Mouse (Mus musculus) c-Kit-positive CD71-positive TER-119-positive erythroid progenitor cells, embryonic 14.5 days (primary cell): ENCODE measurements around the gene Fndc1.

Source experiments
- DNase-seq: peaks from one replicate; pipeline ENCODE4 v3.0.0-alpha.2; 2013; ENCODE audit warnings: low spot score

Fndc1 gene

DNA sequence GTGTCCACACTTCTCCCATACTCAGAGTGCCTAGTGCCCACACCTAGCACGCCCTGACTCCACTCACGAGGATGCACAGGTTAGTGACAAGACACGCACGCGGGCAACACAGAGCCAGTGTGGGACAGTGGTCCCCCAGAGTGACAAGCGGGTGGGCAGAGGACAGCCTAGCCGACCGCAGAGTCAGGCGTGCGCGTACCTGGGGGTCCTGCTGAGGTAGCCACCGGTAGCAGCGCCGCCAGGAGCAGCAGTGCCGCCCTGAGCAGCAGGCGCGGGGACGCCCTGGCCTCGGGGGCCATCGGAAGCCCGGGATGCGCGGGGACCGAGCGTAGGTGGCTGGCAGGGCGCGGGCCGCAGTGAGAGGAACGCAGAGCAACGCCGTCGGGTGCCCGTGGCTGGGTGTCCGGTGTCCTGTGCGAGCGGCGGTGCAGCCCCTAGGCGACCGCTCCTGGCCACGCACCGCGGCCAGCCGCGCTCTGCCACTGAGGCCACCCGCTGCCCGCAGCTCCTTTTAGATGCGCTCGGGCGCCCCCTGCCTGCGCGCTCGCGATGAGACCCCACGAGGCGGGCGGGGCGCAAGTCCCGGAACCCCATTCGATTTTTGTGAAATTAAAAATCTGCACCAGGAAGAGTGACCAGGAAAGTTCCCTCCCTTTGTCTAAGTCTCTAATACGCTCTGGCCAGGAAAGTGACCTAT, at the start of gene Fndc1:
TSS of gene Fndc1 (minus strand) at position 484 of the 697 bp plus-strand sequence.
- DNase-seq: no peak

DNA sequence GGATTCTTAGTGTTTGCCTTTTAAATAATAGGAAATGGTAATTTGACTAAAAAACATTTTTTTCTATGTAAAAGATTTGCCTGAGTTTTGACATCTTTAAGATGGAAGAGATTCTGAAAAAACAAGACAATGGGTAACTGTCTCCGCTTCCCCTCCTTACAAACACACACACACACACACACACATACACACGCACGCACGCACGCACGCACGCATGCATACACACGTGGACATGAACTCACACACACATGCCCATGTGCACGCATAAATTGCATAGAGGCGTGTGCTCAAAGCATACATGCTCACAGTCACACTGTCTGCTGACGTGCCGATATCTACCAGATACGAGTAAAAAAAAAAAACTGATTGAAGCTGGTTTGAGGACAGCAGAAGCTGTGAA, 49.4 kb upstream of the Fndc1 start:
- no peak for DNase-seq

DNA sequence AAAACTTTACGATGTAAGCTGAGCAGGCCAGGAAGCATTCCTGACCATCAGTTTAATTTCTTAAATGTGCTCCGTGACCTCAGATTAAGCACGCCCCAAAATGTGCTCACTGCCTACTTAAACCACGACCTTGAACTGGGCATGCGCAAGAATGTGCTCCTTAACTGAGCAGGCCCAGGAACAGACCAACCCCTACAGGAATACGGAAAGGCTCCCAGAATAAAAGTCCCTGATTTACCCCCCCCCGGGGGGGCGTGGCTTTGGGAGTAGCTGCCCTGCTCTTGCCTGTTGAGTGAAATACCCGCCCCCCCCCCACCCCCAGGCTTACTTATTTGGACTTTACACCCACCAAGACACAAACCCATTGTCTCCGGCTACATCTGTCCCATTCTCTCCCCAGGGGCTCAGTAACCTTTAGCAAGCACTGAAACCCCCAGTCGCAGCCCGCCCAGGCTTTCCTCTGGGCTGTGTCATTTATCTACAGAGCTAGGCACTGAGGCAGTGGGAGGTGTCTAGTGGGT, 48.9 kb upstream of the Fndc1 start:
- no peak for DNase-seq

DNA sequence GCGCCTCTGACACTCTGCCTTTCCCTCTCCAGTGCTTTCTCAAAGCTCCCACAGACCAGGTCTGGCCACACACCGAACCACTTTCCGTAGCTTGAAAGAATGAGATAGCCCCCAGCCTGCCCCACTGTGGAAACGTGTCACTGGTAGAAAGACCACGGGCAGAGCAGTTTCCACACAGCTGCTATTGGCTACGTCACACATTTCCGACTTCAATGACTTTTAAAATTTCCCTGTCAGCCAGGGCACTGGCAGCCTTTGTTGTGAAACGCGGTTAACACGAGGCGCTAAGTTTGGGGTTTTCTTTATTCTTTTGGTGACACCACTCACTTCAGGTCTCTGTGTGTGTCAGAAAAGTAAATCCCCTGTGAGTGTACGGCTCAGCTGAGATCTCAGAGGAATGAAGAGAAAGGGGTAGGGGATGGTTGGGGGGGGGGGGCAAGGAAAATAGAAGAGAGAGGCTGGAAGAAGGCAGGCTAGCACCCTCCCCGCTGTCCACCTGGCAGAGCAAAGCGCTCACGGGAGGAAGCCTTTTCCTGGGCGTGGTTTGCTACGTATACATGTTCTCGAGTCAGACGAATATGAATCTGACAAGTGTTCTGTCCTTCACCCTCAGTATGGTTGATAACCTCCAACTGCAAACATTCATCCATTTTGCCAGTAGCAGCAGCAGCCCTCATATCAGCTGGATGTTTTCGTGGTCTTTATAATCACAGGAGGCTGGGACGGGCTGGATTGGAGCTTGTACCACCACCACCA, 47.9 kb upstream of the Fndc1 start:
- no peak for DNase-seq

DNA sequence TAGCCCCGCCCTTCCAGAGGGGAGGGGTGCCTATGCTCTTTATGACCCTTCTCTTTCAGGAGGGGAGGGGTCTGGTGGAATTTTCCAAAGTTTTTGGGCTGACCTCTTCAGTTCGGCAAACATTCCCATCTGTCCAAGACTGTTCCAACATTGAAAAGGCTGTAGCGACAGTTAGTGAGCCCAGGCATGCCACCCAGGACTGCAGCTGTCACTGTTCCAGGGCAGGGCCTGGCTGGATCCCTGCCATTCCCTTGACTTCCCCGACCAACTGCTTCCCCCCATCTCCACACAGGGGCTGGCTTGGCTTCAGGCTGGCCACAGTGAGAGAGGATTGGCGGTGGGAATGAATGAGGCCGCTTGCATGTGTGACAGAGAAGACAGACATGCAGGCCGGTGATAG, 46.3 kb upstream of the Fndc1 start:
- DNase-seq: no peak

DNA sequence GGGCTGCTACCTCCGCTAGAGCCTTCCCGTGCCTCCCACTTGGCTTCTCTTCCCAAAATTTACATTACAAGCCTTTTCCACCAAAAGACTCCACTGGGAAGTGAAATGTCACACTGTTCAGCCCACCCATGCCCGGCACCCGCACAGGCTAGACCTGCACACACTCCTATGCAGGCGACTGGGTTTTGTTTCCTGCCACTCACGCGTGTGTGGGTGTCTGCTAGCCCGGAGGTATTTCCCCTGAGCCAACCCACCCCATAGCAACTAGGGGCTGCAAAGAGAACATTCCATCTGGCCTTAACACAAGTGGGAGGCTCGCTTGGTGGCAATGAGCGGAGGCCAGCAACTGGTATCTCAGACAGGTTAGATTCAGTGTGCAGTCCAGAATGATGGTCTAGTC, 44.7 kb upstream of the Fndc1 start:
- no peak for DNase-seq

DNA sequence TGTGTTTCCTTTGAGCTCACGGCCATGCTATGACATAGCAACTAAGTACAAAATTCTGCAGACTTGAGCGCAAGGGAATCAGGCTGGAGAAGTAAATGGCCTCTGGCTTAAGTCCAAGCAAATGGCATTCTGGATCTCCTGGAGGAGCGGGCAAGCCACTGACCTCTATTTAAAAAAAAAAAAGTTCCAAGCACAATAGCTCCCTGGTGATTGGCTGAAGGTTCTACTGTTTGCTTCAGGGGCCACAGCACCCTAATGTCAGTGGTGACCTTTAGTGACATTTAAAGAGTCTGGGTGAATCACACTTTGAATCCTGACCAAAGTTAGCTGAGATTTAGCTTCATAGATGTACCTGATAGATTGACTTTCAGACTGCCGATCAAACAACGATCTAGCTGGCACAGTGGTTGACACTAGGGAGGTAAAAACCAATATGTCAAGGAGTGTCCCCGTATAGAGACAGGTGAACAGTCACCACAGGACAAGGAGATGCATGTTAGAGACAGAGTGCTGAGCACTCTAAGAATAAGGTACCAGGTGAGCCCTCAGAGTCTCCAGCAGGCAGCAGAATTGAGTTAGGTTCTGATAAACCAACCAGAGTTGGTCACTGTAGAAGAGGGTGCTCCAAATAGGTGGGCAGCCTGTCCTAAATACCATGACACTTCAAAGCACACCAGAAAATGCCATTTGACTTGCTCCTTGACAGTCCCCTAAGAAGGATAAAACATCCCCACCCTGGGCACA, 43.9 kb upstream of the Fndc1 start:
- no peak for DNase-seq

DNA sequence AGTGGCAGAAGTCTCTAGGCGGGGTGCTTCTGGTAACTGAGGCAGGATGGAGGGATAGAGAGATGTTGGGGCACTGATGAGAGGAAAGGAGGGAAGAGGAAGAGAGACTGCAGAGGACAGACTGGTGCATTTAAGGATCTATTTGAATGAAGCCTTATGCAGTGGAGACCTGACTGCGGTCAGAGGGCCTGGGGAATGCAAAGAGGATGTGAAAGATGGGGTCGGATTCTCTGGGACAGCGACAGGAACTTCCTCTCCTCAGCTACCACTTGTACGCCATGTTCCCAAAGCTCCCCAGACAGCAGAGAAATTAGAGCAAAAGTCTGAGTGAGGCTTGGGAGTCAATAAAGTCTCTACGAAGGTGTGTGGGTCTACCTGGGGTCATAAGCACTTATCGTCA, 42.0 kb upstream of the Fndc1 start:
- no peak for DNase-seq

DNA sequence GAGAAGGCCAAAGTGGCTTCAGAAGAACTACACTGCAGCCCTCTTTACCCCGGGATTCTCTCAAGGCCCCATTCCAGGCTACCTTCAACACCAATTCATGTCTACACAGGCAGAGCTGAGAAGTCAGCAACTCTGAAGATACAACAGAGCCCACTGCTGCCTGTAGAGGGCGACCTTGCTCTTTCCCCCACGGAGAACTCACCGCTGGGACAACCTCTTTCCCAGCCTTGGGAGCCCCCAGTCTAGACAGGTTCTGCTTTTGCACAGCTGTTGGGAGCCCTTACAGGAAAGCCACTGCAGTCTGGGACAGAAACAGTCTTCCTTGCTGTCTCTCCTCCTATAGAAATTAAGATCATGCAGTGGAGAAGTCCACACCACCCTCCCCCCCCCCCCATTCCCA, 41.5 kb upstream of the Fndc1 start:
- peak; percentile 11 for DNase-seq

DNA sequence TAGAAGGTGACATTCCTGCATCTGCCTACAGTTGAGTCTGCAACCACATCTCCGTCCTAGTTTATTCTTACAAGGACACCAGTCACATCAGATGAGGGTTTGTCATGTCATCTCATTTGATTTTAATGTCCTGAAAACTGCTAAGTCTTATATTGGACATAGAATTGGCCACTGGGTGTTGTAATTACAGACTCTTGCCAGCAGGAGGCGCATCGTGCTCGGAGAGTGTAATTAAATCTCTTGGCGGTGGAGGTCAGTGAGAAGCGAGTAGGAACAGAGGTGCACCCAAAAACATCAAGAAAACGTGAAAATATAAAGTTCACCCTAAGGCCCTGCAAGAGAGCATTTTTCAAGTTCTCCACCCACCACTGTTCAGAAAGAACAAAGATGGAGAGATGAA, 37.6 kb upstream of the Fndc1 start:
- DNase-seq: peak; percentile 24

DNA sequence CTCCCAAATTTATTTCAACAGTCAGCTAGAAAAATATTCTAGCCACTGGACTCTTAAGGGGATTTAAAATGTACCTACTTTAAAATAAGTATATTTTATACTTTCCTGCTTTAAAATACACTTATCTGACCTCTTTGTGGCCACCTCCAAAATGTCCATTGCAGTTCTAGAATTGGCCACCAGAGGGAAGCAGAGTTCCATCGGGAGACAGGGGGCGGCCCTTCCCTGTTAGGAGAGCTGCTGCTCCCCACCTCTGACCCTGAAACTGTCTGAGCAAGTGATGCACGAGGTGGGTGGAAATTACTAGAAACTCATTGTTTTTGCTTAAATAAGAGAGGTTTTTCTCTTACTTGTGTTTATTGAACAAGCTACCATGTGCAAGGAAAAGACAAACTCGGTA, 36.6 kb upstream of the Fndc1 start:
- DNase-seq: peak; percentile 39

DNA sequence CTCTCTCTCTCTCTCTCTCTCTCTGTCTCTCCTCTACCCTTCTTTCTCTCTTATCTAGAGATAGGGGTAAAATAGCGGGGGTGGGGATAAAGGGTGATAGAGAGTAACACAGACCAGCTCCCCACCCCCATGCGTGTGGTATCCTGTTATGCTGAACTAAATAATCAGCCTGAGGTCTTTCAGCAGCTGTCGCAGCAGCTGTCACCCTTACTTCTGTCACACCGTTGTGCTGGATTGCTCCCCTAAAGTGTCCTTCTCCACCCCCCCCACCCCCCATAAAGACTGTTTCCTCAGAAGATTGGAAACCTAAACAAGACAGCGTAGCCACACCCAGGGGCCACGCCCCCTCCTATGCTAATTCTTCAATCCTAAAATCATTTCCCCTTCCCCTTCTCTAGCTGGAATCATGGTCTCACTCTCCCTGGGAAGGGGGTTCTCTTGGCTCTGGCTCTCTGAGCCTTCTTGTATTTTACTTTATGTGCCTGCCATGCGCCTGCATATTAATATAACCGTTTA, 33.8 kb upstream of the Fndc1 start:
- no peak for DNase-seq

DNA sequence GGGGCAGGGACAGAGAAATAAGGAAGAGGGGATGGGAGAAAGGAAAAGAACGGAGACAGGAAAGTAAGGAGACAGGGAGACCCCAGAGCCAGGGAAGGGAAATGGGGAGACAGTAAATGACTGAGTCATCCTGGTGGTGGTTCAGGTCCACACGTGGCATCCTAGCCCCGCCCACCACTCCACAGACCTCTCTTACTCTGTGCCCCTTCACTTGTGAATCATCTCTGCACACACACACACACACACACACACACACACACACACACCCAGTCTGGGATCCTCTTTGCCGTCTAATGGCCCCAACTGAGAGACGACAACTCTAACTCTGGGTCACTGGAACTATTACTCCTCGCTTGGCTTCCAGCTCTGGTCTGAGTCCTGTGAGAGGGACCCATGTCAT, 30.6 kb upstream of the Fndc1 start:
- no peak for DNase-seq

DNA sequence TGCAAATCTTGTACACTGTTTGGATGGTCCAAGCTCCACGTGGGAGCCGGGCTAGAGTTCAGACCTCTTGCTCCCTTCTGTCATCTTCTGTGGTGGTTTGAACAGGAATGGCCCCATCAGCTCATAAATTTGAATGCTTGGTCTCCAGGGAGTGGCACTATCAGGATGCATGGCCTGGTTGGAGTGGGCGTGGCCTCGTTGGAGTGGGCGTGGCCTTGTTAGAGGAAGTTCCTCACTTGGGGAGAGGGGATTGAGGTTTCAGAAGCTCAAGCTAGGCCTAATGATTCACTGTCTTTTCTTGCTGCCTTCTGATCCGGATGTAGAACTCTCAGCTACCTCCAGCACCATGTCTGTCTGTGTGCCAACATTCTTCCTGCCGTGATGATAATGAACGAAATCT, 28.7 kb upstream of the Fndc1 start:
- no peak for DNase-seq

DNA sequence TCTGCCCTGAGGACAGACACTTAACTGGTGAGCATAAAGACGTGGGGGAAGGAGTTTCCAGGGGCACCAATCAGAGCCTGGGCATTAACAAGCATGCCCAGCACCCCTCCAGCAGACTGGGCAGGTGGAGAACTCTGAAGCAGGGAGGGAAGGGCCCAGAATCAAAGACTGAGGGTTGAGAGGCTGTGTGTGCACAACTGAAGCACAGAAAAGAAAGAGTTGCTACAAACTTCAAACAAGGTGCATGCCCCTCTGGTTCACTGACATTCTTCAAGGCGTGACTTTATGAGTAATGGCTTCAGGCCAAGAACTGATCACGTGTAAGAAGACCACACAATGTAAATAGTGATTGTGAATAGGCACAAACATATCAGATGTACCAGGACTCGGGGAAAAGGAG, 24.9 kb upstream of the Fndc1 start:
- no peak for DNase-seq

DNA sequence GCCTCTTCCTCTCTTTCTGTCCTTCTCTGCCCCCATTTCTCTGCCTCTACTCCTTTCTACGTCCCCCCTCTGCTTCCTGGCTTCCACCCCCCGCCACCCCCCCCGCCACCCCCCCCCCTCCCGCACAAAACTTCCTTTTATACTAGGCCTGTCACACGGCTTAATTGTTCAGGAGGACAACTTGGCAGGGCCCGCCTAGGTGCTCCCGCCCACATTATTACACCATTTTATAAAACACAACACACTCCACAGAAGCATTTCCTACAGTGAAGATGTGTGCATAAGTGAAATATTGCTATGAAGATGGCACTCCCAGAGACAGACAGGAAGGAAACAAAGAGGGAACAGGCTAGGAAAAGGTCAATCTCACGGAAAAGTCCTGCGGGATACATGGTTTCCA, 24.4 kb upstream of the Fndc1 start:
- DNase-seq: no peak

DNA sequence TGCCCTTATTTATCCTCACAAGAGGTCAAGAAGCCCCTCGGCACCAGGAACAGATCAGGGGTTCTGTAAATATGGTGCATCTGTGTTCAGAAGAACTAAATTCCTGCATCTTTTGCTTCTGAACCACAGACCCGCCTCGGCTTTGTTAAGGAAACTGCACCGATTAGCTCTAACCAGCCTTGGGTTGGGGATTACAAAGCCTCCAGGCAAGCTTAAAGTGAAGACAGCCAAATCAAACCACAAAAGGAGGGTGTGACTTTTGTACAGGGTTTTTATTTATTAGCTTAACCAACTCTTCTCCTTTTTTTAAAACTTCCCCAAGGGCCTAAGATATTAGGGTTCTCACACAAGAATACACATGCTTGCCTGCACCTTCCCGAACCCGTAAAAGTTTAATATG, 23.1 kb upstream of the Fndc1 start:
- DNase-seq: no peak

DNA sequence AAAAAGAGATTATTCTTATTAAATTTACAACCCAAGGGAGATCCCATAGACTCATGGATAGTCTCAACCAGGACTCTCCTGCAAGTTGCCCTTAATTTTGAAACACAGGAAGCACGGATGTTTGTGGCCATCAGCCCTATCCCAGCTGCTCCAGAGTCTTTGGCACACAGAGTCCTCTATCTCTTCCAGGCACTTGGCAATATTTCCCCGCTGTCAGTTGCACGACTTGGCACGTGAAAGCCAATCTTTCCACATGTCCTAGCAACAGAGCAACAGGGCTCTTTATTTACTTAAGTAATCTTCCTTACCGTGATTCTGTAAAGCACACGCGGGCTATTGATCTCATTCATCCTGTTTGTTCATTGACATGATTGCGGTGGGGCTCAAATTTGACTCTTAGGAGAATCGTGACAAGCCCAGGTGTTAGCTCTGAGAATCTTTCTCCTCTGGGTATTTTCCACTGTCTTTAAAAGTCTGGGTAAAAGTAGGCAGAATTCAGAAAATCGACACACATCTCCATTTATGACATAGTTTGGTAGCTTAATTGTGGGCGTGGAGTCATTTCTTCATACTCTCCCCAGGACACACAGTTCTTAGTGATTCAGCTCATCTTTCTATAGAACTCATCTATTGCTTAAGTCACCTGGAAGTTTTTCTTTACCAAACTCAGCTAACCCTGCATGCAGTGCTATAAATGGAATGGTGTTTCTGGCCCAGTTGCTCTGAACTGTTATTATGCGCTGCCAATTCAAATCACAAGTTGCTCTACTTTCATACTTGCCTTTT, 13.6 kb upstream of the Fndc1 start:
- no peak for DNase-seq

DNA sequence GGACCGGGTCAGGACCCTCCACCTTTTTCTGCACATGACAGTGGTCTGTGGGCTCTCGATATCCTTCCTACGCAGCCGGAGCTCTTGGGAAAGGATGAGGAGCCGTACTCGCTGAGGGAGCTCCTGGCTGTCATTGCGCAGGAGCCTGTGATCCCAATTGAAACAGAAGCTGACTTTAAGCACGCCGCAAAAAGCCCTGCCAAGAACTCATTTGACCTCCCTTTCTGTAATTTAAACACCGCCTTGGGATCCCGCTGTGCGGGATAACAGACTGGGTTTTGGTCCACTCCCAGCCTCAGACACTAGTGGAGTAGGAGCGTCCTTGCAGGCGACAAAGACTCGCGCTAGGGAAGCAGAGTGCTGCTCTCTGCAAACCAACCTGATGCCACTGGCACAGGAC, 484 bp upstream of the Fndc1 start:
- DNase-seq: no peak

DNA sequence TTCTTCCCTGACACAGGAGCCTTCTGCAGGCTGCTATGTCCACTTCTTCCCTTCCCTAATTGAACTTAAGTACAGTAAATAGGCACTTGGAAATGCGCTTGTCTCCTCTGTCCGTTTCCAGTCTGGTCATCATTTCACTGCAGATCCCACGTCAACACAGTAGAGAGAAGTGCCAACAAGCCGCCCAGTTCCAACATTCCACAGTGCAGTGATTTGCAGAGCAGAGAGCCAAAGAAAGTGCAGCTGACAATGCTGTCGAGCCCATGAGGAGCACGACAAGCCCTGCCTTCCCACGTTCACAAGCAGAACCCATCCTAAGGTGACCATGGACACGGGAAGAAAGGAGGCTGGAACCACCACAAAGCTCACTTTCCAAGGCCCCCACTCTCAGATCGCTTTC, 1.7 kb downstream of the Fndc1 start:
- DNase-seq: no peak

DNA sequence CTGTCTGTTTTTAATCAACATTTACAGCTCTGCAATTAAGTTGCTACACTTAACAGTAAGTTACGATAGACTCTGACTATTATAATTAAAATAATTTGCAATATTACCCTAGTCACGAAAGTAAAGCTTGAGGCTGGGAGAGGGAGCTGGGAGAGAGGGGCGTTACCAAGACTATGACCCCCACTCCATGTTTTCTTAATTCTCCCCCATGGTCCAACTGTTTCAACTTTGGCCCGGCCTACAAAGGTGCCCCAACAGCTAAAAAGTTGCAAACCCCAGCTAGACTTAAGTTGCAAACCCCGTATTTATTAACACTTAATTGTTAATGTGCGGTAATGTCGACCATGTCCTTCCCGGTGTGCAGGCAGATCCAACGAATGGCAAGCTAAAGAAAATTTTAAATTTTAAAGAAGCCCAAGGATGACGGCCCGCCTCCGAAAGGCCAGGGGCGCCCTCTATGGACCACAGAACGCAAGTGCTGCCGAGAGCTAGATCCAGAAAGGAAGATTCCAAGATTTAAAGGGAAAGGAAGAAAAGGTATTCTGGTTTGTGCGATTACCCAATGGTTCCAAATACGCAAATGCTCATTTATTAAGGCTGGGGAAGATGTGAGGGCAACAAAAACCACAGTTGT, 5.4 kb downstream of the Fndc1 start:
- DNase-seq: peak; percentile 0
